Mouse (Mus musculus) gastrocnemius, postnatal 10 days (tissue): Measurements from ENCODE around the gene Pgm3. TPM values are rescaled to one million over a fixed set of nuclear protein-coding genes. Genes with fewer than 3 reads are reported as not detected.

Experiments
- DNase-seq: peaks from one replicate; pipeline ENCODE4 v3.0.0; 2021; ENCODE audit warnings: mixed read lengths
- total RNA-seq, 2 experiments: library from RNA; stranded (reverse); gene quantifications; 2 replicates each; pipeline ENCODE4 v1.2.3; 2021

Pgm3 gene
- total RNA-seq, 2 experiments from 2014 or later: 8.5 to 9.1 TPM

GRCm38 (mm10) chr9:86569314-86569910 is 2.2 kb downstream of the Pgm3 start:
- no peak for DNase-seq

GRCm38 (mm10) chr9:86560543-86560942 is 11.1 kb downstream of the Pgm3 start:
- DNase-seq: no peak

GRCm38 (mm10) chr9:86554641-86555040 is 17.0 kb downstream of the Pgm3 start:
- DNase-seq: no peak

- no peak for DNase-seq
These were observed 17.8 kb downstream of the Pgm3 start for GRCm38 (mm10) chr9:86553886-86554285.

- DNase-seq: no peak
These were observed 20.9 kb downstream of the Pgm3 start for GRCm38 (mm10) chr9:86550717-86551116.

- no peak for DNase-seq
These were observed 21.9 kb downstream of the Pgm3 start for GRCm38 (mm10) chr9:86549637-86550162.

- DNase-seq: no peak
These were observed 27.1 kb downstream of the Pgm3 start for GRCm38 (mm10) chr9:86544559-86544958.

GRCm38 (mm10) chr9:86543451-86543850 is 28.2 kb downstream of the Pgm3 start:
- no peak for DNase-seq

- DNase-seq: no peak
These were observed 37.6 kb downstream of the Pgm3 start for GRCm38 (mm10) chr9:86534071-86534470.

GRCm38 (mm10) chr9:86525600-86525999 is 46.0 kb downstream of the Pgm3 start:
- no peak for DNase-seq

GRCm38 (mm10) chr9:86522335-86522734 is 49.3 kb downstream of the Pgm3 start:
- DNase-seq: no peak

- DNase-seq: no peak
These were observed 56.8 kb downstream of the Pgm3 start for GRCm38 (mm10) chr9:86514798-86515197.

GRCm38 (mm10) chr9:86514390-86514789 is 57.3 kb downstream of the Pgm3 start:
- no peak for DNase-seq

GRCm38 (mm10) chr9:86513733-86514132 is 57.9 kb downstream of the Pgm3 start:
- no peak for DNase-seq

GRCm38 (mm10) chr9:86507437-86507836 is 64.2 kb downstream of the Pgm3 start:
- no peak for DNase-seq

Other genes with a start within 250 kb of the Pgm3 start
- gene Ube2cbp, start 106.9 kb downstream of the Pgm3 start, total RNA-seq: 1 to 10 TPM; 3.4 to 4.3 TPM
- gene Dop1a, start 104.7 kb downstream of the Pgm3 start, total RNA-seq: 10 to 100 TPM; 12.5 to 19.5 TPM
- gene Rwdd2a, start 149 bp upstream of the Pgm3 start, total RNA-seq: under 1 TPM; 0.63 to 0.92 TPM
- gene Me1, start 124.1 kb upstream of the Pgm3 start, total RNA-seq: 10 to 100 TPM; 40.0 to 41.5 TPM
- 1 to 10 TPM; 6.2 to 9.1 TPM for gene Prss35, start 171.8 kb upstream of the Pgm3 start, total RNA-seq